Mouse (Mus musculus): ENCODE results near the gene Klhl29.

The Klhl29 gene

DNA sequence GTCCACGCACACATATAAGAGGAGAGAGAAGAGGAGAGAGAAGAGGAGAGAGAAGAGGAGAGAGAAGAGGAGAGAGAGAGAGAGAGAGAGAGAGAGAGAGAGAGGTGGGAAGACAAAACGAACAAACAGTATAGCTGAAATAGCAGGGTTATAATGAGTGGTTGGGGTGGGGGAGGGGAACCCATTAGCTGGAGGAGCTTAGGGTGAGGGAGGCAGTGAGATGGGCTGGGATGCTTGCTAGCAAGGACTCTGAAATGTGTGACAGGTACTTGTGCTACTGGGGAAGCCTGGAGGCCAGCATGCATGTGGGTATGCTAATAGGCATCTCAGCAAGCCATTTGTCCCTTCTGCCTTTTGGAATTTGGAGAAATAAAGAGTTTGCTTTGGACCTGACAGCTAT, 122.9 kb downstream of the Klhl29 start:
- DNase-seq: no peak

DNA sequence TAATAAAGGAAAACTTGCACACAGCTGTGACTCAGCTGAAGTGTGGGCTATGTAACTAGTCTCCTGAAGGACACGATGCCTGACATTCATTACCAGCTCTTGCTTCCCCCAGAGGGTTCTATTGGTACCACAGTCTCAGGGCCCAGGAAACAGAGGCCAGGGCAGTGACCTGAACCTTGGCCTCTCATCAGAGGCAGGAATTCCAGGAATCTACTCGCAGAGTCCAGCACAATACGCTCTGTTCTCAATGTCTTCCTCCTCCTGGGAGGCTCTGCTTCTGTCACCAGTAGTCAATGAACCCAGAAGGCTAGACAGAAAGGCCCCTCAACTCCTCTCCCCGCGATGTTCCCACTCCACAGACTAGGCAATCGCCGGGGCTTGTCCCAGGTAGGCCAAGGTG, 125.4 kb downstream of the Klhl29 start:
- DNase-seq: no peak

DNA sequence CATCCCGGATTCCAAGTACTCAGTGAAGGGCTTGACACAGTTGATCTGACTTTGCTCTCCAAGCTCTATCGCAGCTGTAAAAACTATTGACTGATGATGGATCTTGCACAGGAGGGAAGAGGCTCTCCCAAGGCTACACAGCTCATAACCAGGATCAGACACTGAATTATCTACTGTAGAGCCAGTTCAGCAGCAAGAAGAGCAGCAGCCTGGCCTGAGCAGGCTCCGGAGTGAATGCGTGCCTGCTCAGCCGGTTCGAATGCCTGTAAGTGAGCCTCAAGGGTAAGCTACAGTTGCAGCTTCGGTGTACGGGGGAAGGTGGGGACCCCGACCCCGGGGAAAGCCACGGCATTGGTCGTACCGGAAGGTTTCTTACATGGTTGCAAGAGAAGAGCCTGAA, 126.4 kb downstream of the Klhl29 start:
- no peak for DNase-seq

DNA sequence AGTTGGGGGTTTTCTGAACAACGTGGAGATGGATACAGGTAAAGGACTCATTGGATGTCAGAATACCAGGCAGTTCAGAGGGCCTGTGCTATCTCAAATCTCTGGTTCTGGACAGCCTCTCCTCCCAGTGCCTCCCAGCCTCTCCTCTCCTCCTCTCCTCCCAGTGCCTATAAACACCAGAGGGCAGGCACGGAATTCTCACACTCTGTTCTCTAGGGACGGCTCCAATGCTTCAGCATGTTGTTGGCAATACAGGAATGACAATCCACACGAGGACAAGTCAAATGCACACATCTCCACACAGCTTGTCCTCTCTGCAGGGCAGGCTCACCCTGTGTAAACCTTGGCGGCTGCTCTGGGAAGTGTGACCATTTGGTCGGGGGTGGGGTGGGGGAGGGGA, 128.0 kb downstream of the Klhl29 start:
- peak; percentile 42 to 57 for DNase-seq

DNA sequence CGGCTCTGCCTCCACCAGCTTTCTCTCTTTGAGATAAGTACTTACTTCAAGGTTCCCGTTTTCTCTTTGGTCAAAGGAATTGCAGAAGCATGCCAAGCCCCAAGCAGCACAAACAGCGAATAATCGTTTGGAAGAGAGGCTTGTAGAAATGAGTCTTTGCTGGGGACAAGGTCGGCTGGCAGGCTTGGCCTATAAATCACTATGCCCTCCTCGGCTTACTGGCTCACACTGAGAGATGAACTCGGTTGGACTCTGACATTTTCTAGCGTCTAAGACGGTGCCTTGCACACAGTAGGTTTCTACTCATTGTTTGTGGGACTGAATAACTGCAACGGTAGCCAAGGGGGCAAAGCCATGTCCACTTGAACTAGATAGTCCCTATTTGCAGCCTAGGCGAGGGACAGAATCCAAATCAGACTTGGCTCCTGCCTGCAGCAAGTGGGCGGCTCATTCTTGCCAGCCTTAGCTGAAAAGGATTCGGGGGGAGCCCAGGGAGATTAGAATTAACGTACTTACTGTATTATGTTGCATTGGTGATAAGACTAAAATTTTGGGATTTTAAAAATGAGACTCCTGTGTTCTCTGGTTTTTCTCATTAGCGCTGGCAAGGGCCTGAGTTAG, 128.7 kb downstream of the Klhl29 start:
- peak; percentile 59 to 74 for DNase-seq

DNA sequence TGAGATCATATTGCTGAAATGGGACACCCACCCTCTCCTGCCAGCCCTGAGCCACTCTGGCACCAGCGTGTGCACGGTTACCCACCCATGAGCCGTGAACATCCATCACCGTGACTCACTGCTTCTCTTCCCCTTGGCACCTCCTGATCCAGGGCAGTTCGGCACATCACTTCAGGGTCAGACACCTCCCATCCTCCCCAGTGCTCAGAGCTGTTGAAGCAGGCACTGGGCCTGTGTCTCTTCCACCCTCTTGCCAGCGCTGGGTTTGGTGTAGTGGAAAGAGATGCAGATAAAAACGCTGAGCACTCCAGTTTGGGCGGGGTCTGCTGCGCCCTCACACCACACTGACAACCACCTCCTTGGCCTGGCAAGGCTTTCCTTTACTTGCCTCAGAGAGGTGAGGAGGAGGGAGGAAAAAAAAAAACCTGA, 129.3 kb downstream of the Klhl29 start:
- DNase-seq: peak; percentile 49 to 54

DNA sequence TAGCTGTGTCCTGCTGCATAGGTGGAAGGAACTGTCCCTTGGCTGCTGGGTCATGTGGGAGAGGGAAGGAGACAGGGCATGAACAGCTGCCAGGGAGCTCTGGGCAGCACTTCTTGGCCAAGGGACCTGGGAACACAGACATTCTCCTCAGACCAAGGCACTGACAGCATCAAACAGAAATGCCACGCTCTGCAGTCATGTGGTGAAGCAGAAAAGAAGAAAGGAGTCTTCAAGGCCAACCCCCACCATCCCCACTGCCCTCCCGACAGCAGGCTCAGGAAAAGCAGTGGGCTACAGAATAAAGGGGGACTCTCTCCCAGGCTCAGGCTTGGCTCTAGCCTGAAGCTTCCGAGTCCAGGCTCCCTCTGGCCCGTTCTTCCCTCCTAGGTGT, 130.3 kb downstream of the Klhl29 start:
- DNase-seq: peak in 1 of 2 experiments; percentile 45

DNA sequence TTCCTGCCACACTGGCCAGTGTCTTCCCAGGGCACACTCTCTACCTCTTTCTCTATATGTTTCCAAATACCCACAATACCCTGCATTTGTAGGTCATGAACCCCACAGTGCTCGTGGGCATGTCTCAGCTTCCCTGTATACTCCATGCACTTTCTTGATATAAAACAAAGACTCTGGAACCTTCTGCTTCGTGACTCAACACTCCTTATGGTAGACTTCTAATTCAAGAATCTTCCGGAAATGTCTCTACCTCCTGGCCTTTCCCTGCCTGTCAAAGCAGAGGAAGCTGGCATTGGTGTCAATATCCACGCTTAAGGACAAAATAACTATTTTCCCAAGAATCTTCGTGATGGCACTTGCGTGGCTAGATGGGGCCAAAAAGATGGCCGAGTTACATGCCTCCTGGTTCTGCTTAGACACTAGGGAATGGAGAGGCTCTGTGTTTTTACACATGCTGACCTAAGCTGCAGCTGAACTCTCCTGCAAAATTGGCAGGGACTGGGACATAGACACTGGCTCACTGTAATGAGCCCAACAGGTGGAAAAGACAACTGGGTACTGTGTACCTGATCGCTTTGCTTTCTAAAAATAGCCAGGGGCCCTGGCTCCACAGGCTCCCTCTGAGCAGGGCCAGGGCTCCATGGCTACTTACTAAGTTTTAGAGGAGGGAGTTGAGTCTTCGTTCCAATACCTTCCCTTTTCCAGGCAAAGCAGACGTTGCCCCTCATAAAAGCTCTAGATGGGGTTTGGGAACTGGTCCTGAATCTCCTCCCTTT, 130.9 kb downstream of the Klhl29 start:
- no peak for DNase-seq

DNA sequence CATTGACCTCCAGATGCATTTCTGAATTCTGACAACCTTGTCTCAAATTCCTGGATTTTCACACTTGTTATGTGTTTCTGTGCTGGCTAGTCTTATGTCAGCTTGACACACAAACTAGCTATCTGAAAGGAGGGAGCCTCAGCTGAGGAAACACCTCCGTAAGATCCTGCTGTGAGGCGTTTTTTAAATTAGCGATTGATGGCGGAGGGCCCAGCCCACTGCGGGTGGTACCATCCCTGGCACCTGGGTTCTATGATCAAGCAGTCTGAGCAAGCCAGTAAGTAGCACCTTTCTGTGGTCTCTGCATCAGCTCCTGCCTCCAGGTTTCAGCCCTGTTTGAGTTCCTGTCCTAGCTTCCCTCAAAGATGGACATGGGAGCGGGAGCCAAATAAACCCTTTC, 131.6 kb downstream of the Klhl29 start:
- peak; percentile 72 to 80 for DNase-seq

DNA sequence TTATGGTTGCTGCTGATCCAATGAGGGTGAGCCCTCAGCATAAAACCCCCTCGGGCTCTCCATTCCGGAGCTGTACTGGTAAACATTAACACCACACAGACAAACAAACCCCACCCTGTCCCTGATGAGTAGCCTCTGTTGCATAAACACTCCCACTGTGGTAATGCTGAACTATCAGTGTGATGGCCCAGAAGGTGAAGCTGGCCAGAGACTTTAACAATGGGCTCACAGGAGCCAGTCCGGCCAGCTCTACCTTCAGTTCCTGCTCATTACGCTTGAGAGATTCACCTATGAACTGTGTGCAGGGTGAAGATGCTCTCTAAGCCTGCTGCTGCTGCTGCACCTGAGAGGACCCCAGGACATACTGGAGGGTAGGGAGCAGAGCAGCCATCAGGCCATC, 132.0 kb downstream of the Klhl29 start:
- no peak for DNase-seq

DNA sequence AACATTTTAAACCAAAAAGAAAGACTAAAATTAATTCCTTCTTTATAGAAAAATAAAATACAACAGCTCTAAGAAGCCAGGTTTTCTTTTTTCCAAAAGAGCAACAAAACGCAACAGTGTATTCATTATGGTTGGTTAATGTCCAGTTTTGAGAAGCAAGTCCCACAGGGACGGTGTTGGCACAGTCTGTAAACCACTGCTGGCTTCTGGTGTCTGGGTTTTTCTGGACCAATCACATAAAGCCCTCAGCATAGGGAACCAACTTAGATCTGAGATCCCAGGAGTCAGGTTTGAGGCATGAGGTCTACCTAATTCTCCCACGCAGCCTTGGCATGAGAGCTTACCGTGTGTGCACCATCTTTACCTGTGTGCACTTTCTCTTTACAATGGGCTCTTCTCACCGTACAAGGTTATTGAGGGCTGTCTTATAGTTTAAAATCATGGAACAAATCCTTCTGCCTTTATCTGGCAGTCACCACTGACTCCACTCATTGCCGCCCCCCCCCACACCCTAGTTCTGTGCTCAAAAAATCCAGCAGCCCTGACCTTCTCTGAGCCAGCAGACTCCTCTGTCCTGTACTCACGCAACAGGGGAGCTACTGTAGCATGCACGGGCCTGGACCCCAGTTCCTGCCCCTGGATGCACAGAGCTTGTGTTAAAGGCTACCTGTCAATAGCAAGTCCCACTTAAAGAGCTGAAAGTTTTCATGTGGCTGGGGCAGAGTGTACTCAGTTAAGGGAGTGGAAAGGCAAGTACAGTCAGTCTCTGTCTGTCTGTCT, 132.7 kb downstream of the Klhl29 start:
- DNase-seq: no peak

DNA sequence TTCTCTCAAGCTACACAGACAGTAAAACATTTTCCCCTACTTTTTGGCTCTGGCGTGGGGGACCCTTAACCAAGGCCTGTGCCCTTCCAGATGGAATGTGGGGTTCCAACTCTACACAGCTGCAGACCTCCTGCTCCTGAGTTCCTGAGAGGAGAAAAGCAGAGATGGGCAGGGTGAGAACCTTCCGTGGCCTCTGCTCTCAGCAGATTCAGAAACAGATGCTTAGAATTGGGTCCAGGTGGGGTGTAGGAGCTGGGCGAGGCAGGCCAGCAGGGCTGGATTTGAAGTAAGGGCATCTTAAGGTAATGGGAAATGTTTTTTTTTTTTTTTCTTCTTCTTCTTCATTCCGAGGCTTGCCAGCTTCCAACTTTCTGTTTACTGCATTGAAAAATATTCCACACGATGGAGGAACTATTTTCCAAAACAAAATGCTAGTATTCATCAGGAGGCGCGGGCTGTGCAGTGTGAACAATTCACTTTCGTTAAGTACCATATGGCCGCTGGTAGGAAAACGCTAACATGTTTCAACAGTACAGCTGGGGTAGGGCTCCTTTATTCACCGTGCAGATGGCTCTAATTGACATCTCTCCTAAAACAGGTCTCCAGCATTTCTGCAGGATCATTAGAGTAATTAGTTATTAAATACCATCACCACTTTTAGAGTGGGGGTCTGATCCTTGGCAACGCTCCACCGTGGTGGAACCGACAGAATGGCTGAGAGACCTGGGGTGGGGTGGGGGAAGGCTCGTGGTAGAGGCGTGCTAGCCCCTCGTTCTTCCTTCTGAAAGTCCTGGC, 135.8 kb downstream of the Klhl29 start:
- no peak for DNase-seq

DNA sequence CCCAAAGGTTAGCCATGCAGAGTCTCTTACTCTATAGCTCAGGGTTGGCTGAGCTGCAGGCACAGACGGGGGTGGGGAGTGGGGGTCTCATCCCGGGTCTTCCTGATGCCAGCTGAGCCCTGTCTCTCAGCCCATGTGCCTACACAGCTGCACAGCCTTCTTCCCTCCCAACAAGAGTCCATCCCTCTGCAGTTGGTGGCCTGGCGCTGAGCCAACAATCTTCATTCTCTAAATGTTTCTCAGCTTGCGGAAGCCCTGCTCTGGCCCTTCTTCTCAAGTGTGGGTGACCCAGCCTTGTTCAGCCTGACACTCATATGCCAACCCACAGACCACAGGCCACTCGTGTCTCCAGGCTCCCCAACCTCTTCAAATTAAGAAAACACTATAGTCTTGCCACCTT, 138.4 kb downstream of the Klhl29 start:
- DNase-seq: peak; percentile 59 to 71

DNA sequence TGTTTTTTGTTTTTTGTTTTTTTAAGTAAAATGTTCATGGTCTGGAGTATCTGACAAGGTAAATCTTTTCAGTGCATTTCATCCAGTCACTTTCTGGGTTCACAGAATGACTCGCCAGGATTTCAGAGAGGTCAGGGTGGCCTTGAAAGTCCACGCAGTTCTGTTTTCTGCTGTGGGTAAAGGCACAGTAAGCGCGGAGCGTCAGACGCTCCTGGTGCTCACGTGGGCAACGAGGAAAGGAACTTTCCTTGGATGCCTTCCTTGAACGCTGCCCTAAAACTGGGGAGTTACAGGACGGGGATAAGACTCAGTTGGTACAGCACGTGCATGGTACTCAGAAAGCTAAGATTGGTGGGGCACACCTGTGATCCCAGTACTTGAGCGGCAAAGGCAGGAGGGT, 139.9 kb downstream of the Klhl29 start:
- DNase-seq: no peak

DNA sequence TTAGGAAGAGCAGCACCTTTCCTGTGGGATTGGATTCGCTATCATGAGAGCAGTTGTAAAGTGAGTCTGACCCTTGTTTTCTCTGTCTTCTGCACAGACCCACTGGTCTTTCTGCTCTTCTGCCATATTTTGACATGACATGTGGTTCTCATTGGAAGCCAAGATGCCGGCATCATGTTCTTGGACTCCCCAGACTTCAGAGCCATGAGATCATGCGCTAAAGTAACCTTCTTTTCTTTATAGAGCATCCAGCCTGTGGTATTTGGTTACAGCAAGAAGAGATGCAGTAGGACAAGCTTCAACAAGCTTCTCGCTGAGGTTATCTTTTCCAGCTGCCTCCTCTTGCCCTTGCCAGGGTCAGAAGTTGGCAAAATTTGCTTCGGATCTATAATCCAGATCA, 145.0 kb downstream of the Klhl29 start:
- DNase-seq: no peak

DNA sequence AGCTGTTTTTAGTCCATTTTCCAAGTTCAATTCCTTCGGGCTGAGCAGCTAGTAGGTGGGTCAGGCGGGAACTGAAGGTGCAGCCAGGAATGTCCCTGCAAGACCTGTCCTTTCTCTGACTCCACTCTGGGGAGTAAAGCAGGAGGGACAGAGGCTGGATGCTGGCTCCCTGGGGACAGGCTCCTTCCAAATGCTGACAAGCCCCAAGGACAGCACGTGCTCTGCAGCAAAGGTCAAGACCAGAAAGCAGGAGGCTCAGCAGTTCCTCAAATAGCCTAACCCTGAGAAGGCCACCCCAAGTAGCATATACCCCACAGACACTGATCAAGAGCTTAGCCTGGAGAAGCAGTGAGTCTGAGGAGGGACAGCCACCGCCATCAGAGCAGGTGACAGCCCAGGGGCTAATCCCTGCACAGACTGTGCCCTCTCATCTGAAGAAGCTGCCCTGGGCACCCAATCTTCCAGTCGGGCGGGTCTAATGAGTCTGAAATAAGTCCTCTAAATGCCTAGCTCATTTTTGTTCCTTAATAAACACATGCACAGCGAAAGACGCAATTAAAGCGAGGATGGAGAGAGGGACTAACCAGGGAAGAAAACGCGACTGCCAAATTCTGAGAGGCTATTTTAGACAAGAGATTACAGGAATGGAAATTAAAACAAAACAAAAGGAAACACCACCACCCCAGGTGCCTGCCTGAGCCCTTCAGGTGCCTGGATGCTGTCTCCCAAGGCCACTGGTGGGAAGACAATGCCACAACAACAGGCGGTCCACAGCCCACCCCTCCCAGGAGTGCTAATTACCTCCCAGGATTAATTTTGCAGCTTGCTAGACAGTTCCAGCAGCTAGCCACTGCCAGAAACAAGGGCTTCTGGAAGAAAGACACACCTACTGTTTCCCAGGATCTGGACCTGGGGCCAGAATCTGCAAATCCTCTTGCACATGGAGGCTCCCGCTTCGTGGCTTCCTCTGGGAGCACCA, 148.5 kb downstream of the Klhl29 start:
- no peak for DNase-seq

DNA sequence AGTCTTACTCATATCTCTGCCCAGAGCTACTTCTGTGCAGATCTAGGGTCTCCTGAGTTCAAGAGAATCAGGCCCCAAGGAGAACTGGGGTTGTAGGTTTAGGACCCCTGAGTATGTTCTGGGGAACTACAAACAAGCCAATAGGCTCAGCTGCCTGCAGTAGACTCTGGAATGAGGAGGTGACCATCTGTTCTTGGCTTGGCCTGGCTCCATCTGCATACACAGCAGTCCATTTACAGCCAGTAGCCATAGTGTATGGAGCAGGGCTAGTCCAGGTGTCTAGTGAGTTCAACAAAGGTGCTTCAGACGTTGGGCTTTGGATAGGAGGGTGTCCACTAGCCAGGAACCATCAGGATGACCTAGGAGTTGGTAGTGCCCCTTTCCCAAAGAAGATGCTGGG, 151.9 kb downstream of the Klhl29 start:
- peak; percentile 72 to 78 for DNase-seq

DNA sequence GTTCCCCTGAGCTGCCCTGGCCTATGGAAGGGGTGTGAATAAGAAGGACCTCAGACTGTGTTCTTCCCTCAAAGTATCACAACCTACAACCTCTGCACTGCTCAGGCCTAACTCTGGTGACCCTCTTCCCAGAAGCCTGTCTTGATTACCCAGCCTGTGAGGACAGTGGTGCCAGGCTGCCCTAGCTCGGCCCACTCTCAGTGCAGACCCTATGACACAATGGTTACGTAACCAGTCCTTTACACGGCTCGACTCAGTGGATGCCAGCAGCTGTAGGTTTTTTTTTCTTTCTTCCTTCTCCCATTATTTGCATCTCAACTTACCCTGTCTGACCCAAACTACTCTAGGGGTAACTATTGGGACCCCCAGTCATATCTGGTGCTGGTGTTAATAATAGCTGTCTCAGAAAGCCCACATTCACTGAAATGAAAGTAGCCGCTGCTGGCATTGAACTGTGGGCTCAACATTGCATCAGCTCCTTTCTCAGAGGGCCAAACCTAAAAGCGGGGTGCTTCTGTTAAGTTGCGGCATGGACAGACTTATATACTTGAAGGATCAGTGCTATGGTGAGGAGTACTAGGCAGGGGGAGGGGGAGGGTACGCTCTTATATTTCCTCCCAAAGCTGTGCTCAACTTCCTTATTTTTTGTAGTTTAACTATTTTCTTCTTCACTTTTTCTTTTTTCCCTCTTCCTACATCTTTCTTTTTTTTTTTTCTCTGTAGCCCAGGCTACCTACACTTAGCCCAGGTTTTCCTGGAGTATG, 152.9 kb downstream of the Klhl29 start:
- DNase-seq: no peak

DNA sequence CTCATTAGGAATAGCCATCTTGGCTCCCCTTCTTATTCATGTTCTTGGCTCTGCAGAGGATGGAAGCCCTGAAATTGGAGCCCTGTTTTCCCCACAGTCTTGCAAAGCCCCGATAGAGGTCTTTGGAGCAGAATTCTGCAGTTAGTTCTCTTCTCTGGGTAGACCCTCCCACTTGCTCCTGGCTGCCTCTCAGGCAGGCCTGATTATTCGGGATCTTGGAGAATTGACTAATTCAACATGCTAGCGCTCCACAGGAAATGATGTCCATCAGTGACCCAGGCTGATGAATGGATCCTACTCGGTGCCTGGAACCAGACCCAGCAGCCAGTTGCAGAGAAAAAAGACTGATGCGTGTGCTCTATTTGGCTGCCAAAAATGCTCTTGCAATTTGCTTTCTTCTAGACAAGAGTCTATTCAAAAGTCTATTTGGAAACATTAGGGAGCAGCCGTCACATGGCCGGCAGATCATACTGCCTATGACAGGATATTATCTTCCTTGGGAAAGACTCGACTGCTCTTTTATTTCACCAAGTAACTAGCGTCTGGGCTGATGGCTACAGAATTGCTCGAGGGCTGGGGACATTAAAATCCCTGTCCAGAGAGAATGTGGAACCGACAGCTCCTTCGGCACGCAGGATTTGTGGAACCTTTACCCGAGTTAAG, 155.4 kb downstream of the Klhl29 start:
- DNase-seq: no peak

Data from cerebellum, postnatal 14 days (tissue).